Mouse (Mus musculus) neural tube, embryonic 14.5 days (tissue): ENCODE measurements around the gene Tgm7. TPM values are rescaled to one million over a fixed set of nuclear protein-coding genes. Genes with fewer than 3 reads are reported as not detected.
A peak's percentile ranks its signal among the peaks of the same experiment; 100 is the strongest.
"Not testable (repeated sequence)": the region's sequence is repeated elsewhere in the genome, so short reads cannot be mapped to it uniquely, and the experiment has no call there.

Experiments
- ATAC-seq: fragments of 200-750 bp; cut with Nextera tagmentation; 2 replicates; pipeline ENCODE4 v1.8.0; 2017; ENCODE audit warnings: low read depth, mild to moderate bottlenecking, moderate TSS enrichment, moderate library complexity
- H3K27ac ChIP-seq: fragments of 300-500 bp; sonication (generic); 2 replicates; pipeline ENCODE4 v1.5.1; 2014; ENCODE audit warnings: low read depth, mild to moderate bottlenecking, control low read depth, low read length, moderate library complexity, mixed read lengths
- H3K27me3 ChIP-seq: fragments of 300-500 bp; sonication (generic); 2 replicates; pipeline ENCODE4 v1.6.1; 2014; ENCODE audit warnings: low read length; ENCODE audit not compliant: control insufficient read depth, insufficient read depth
- H3K36me3 ChIP-seq: fragments of 300-500 bp; sonication (generic); 2 replicates; pipeline ENCODE4 v1.6.1; 2014; ENCODE audit warnings: low read length, mixed read lengths; ENCODE audit not compliant: control insufficient read depth, insufficient read depth
- H3K4me1 ChIP-seq: fragments of 300-500 bp; sonication (generic); 2 replicates; pipeline ENCODE4 v1.6.1; 2014; ENCODE audit warnings: low read length; ENCODE audit not compliant: control insufficient read depth, insufficient read depth
- H3K4me2 ChIP-seq: fragments of 300-500 bp; sonication (generic); 2 replicates; pipeline ENCODE4 v1.6.1; 2014; ENCODE audit warnings: mild to moderate bottlenecking, low read depth, low read length, control low read depth
- H3K4me3 ChIP-seq: fragments of 300-500 bp; sonication (generic); 2 replicates; pipeline ENCODE4 v1.5.1; 2014; ENCODE audit warnings: low read depth, low read length, control low read depth, mixed read lengths
- H3K9ac ChIP-seq: fragments of 300-500 bp; sonication (generic); replicated peaks from 2 replicates; pipeline ENCODE4 v1.6.1; 2014; ENCODE audit warnings: low read depth, mild to moderate bottlenecking, control low read depth, low read length, mixed read lengths
- H3K9me3 ChIP-seq: fragments of 300-500 bp; sonication (generic); 2 replicates; pipeline ENCODE4 v1.6.1; 2016; ENCODE audit warnings: low read length; ENCODE audit not compliant: control insufficient read depth
- WGBS: fragments of 180-500 bp; shearing (Covaris S2); extraction: QIAGEN DNeasy Blood & Tissue Kit; methylation state at CpG from one replicate; pipeline ENCODE4 v1.1.7; 2014; 5-methylcytosine and 5-hydroxymethylcytosine counted together
- polyA plus RNA-seq: library from polyadenylated mRNA; unstranded; fragments of >200 nt; fragmentation: Nextera tagmentation; extraction: Ambion mirVana; gene quantifications from 2 replicates; pipeline ENCODE4 v1.2.1, GENCODE M21; 2014

Tgm7 gene
- polyA plus RNA-seq, 1 experiment from 2014 or later, result not detected

- Histone ChIP-seq H3K36me3 (no peaks in the 10 kb centered on the region), H3K27me3 (no peaks in the 10 kb centered on the region), H3K27ac (no peak overlapping the region), H3K9ac (no peak overlapping the region), H3K4me3 (no peak overlapping the region), H3K9me3 (no peaks in the 10 kb centered on the region), H3K4me2 (no peak overlapping the region), H3K4me1 (no peaks in the 10 kb centered on the region; the same call in 1 of the 2 replicates)
- 65% methylated on average over 1 of the region's 1 CpGs for WGBS
- no peak for ATAC-seq
Measured at GRCm38 (mm10) chr2:121132822-121133221, 23.2 kb upstream of the Tgm7 start.

- ATAC-seq, result no peak
- no peaks in the 10 kb centered on the region for H3K4me1 ChIP-seq
- H3K9me3 ChIP-seq, result no peaks in the 10 kb centered on the region
- WGBS, result 78% methylated on average over 9 of the region's 9 CpGs
- H3K27me3 ChIP-seq, result no peaks in the 10 kb centered on the region
- no peak overlapping the region for H3K4me3 ChIP-seq
- no peaks in the 10 kb centered on the region for H3K36me3 ChIP-seq
- no peak overlapping the region for H3K4me2 ChIP-seq
- H3K27ac ChIP-seq, result no peak overlapping the region
- H3K9ac ChIP-seq, result no peak overlapping the region
Measured at GRCm38 (mm10) chr2:121128865-121129620, 19.4 kb upstream of the Tgm7 start.

GRCm38 (mm10) chr2:121127536-121127935 lies 17.9 kb upstream of the Tgm7 start:
- no peaks in the 10 kb centered on the region for H3K27me3 ChIP-seq
- no peak overlapping the region for H3K4me2 ChIP-seq
- no peak overlapping the region for H3K27ac ChIP-seq
- H3K4me3 ChIP-seq, result no peak overlapping the region
- no peaks in the 10 kb centered on the region for H3K4me1 ChIP-seq
- ATAC-seq, result no peak
- no peaks in the 10 kb centered on the region for H3K9me3 ChIP-seq
- H3K9ac ChIP-seq, result no peak overlapping the region
- H3K36me3 ChIP-seq, result no peaks in the 10 kb centered on the region
- 89% methylated on average over 1 of the region's 1 CpGs for WGBS

- H3K4me1 ChIP-seq, H3K4me2 ChIP-seq, H3K4me3 ChIP-seq, H3K9me3 ChIP-seq, H3K27me3 ChIP-seq, H3K27ac ChIP-seq, H3K36me3 ChIP-seq, ATAC-seq, H3K9ac ChIP-seq: not testable (repeated sequence)
- 94% methylated on average over 5 of the region's 5 CpGs for WGBS
Measured at GRCm38 (mm10) chr2:121126302-121126701, 16.7 kb upstream of the Tgm7 start.

- no peak overlapping the region for H3K9ac ChIP-seq
- WGBS, result 91% methylated on average over 3 of the region's 3 CpGs
- ATAC-seq, result no peak
- no peaks in the 10 kb centered on the region for H3K36me3 ChIP-seq
- no peaks in the 10 kb centered on the region for H3K9me3 ChIP-seq
- no peaks in the 10 kb centered on the region for H3K27me3 ChIP-seq
- no peak overlapping the region for H3K27ac ChIP-seq
- no peaks in the 10 kb centered on the region for H3K4me1 ChIP-seq
- no peak overlapping the region for H3K4me2 ChIP-seq
- no peak overlapping the region for H3K4me3 ChIP-seq
Measured at GRCm38 (mm10) chr2:121119260-121119659, 9.7 kb upstream of the Tgm7 start.

- ATAC-seq, result no peak
Measured at GRCm38 (mm10) chr2:121115418-121115817, 5.8 kb upstream of the Tgm7 start.

GRCm38 (mm10) chr2:121105940-121106339 lies 3.7 kb downstream of the Tgm7 start:
- no peak for ATAC-seq
- H3K9ac ChIP-seq, result no peak overlapping the region

More at GRCm38 (mm10) chr2:121115418-121115817, 5.8 kb upstream of the Tgm7 start:
- Histone ChIP-seq H3K4me3 (no peak overlapping the region), H3K4me2 (no peak overlapping the region), H3K9ac (no peak overlapping the region), H3K9me3 (no peaks in the 10 kb centered on the region), H3K4me1 (no peaks in the 10 kb centered on the region), H3K27me3 (no peaks in the 10 kb centered on the region), H3K27ac (no peak overlapping the region), H3K36me3 (no peaks in the 10 kb centered on the region)
- WGBS, result 96% methylated on average over 2 of the region's 2 CpGs

GRCm38 (mm10) chr2:121102051-121102450 lies 7.5 kb downstream of the Tgm7 start:
- H3K9me3 ChIP-seq, result no peaks in the 10 kb centered on the region
- no peaks in the 10 kb centered on the region for H3K36me3 ChIP-seq
- H3K4me1 ChIP-seq, result no peaks in the 10 kb centered on the region
- H3K4me2 ChIP-seq, result no peak overlapping the region
- H3K27ac ChIP-seq, result no peak overlapping the region
- no peaks in the 10 kb centered on the region for H3K27me3 ChIP-seq
- 27% methylated on average over 9 of the region's 9 CpGs for WGBS
- no peak overlapping the region for H3K9ac ChIP-seq
- no peak overlapping the region for H3K4me3 ChIP-seq
- ATAC-seq, result peak; percentile 66; the same call in 1 of the 2 replicates

More at GRCm38 (mm10) chr2:121105940-121106339, 3.7 kb downstream of the Tgm7 start:
- no peaks in the 10 kb centered on the region for H3K9me3 ChIP-seq
- no peaks in the 10 kb centered on the region for H3K4me1 ChIP-seq
- no peak overlapping the region for H3K4me3 ChIP-seq
- H3K36me3 ChIP-seq, result no peaks in the 10 kb centered on the region
- no peak overlapping the region for H3K4me2 ChIP-seq
- H3K27ac ChIP-seq, result no peak overlapping the region
- no peaks in the 10 kb centered on the region for H3K27me3 ChIP-seq

GRCm38 (mm10) chr2:121089751-121090150 lies 19.8 kb downstream of the Tgm7 start:
- 76% methylated on average over 4 of the region's 4 CpGs for WGBS
- Histone ChIP-seq H3K27ac (no peak overlapping the region), H3K4me2 (no peak overlapping the region), H3K9me3 (no peaks in the 10 kb centered on the region), H3K4me1 (no peaks in the 10 kb centered on the region), H3K36me3 (no peaks in the 10 kb centered on the region), H3K9ac (no peak overlapping the region), H3K4me3 (no peak overlapping the region), H3K27me3 (no peaks in the 10 kb centered on the region)
- ATAC-seq, result no peak
